Mouse (Mus musculus): ENCODE measurements around the gene Defb18.
"Not testable (repeated sequence)": the region's sequence is repeated elsewhere in the genome, so short reads cannot be mapped to it uniquely, and the experiment has no call there.

DNA sequence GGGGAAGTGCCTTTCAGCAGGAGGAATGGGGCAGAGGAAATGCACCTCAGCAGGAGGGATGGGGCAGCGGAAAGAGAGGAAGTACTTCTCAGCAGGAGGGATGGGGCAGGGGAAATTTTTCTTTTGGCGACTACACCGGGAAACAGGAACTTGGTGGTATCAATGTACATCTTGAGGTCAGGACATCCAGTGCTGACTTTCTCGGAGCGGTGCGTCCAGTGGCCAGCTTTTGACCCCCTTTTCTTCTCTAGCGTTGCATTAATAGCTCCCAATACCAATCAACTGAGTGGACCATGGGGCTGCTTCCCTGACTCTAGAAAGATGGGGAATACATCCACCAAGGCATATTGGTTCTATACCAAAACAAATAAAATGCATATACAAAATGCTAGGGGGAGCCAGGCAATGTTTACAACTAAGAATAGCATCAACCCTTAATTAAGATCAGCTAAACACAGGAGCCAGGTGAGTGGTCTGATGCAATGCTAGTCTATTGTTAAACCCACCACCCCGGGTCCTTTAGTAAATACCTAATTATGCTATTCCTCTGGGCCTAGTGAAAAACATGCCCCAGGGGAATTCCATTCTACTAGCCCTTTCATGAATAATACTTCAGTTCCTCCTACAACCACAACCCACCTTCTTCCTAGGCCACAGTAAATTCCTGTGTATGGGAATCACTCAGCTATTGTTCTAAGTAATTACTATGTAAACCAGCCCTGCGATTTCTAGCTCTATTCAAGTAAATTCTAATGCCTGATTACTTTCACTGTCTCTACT, 8.7 kb upstream of the Defb18 start:
- not testable (repeated sequence) for TF ChIP-seq CTCF, EP300 (IDR thresholded peaks at IDR 0.05)

Data from lung, postnatal 0 days (tissue).